Mouse (Mus musculus) spleen, adult 18-20 months (tissue): ENCODE measurements around the gene Zfp59.

Experiments
- DNase-seq, 2 experiments: peaks; one replicate each; pipeline ENCODE4 v3.0.0; 2022; ENCODE audit warnings: mixed read lengths in 2 of 2

Zfp59 gene

DNA sequence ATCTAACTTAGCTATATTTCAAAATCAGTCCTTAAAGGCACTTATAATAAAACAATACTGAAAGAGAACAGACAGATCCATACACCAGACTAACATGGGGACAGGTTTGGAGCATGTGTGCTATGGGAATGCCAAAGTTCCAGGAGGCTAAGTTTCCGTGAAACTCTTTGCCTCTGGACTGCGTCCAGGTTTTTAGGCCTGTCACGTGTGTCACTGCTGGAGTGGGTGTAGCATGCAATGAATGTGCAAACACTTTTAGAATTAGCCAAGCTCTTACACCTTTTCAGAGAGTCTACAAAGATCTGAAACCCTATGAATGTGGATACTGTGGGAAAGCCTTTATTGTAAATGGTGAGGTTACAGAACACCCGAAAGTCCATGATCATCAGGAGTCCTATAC, 43.3 kb downstream of the Zfp59 start:
- DNase-seq: no peak

DNA sequence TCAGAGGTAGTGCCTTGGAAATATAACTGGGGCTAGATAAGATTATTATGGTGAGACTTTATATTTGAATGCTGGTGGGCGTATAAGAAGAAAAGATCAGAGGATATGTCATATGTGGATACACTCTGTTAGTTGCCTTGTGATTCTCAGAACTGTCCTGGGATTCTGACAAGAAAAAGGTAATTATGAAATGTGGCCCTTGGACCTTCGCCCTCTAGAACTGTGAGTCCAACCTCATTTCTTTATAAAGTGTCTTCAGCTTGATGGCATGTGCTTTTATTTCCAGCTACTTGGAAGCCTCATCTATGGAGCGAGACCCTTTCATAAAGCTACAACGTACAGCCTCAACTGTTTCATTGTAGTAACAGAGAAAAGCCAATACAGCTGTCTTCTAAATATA, 62.2 kb downstream of the Zfp59 start:
- DNase-seq: no peak

DNA sequence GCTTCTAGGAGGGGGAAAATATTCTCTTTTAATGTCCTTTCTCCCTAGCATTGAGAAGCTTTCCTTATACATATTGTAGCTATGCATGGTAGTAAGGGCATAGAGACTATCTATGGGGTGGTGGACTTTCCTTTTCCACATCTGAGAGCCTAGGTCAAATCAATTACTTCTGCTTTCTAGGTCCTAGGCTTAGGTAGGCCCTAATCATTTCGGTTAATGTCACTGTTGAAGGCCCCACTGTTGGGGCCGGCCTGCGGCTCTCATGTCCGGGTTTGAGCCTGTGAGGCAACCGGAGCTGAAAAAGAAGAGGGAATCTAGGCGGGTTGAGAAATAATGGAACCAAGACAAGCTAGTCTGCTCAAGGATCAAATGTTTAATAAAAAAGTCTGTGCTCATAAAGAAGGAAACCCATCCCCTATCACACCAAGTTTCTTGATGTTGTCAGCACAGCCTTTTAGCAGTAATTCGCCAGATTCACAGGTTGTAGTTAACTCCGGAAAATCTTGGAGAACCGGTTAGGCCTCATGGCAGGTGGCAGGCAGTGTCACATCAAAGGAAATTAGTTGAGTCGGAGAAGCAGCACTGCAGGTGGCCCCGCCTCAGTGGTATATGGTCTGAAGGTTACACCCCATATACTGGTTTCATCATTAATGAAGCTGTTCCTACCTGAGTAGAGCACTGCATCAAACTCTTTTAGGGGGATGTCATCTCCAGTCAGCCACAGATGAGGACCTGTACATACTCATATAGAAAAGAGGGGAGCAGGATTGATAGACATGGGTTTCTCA, 66.8 kb downstream of the Zfp59 start:
- no peak for DNase-seq
